Mouse (Mus musculus): ENCODE measurements around the gene Cldn24.
A peak's percentile ranks its signal among the peaks of the same experiment; 100 is the strongest.
"Not testable (repeated sequence)": the region's sequence is repeated elsewhere in the genome, so short reads cannot be mapped to it uniquely, and the experiment has no call there.

Gene Cldn24

DNA sequence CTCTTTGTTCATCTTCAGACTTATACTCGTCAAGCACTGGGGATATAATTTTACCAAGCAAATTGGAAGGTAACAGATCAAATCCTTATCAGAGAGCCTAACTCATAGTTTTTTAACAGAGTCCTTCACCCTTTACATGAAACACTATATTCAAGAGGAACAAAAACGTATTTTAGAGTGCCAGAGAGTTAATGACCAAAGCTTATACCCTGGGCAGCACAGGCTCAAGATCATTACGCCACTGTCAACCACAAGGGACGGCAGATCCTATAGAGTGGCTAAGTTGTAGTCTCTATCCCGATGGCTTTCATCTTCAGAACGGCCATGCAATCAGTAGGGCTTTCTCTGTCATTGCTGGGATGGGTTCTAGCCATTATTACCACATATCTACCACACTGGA is at the start of gene Cldn24:
Gene Cldn24, plus strand, starts transcription at position 301 of the 400 bp plus-strand sequence.
- DNase-seq (ENCODE audit: low read depth, low spot score) = no peak

DNA sequence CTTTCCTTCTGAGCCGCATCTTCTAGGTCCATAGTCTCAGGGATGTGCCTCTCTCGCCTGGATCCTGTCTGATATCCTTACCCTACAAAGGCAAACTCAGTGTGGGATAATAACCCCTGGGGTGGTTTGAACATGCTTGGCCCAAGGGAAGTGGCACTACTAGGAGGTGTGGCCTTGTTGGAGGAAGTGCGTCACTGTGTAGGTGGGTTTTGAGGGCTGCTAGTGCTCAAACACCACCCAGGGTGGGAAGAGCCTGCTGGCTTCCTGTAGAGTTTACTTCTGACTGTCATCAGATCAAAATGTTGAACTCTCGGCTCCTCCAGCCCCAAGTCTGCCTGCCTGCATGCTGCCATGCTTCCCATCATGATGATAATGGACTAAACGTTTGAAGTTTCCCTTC is 49.0 kb upstream of the Cldn24 start:
- no peak for DNase-seq (ENCODE audit: low read depth, low spot score)

DNA sequence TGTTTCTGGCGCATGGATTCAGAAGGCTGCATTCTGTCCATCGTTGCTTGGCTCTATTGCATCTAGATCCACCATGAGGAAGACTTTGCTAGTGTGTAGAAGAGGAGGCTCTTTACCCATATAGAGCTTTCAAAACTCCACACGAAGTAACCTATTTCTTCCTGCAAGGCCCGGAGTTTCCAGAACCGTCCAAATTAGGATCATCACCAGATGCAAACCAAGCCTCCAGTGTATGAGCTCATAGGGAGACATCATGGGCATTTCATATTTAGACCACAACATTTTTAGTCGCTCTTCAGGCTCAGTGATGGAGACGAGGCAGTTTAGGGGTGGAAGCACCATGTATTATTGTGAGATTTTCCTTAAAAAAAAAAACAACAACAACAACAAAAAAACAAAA is 44.5 kb upstream of the Cldn24 start:
- no peak for DNase-seq (ENCODE audit: low read depth, low spot score)

DNA sequence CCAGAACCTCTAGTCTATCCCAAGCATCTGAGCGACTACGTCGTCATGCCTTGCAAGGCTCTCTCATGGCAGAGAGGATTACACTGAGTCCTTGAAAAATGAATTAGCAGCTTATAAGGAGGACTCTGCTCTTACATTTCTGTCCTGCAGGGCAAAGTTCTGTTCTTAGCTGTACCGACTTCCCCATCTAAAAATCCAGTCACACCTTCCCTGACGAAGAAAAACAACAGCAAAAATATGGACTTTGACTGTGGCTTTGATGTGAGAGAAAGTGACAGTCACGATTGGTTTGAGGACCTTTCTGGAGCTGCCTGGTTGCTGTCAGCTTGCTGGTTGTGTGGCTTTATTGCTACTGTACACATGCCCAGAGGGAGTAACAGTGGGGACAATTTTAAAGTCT is 42.4 kb upstream of the Cldn24 start:
- no peak for DNase-seq (ENCODE audit: low read depth, low spot score)

DNA sequence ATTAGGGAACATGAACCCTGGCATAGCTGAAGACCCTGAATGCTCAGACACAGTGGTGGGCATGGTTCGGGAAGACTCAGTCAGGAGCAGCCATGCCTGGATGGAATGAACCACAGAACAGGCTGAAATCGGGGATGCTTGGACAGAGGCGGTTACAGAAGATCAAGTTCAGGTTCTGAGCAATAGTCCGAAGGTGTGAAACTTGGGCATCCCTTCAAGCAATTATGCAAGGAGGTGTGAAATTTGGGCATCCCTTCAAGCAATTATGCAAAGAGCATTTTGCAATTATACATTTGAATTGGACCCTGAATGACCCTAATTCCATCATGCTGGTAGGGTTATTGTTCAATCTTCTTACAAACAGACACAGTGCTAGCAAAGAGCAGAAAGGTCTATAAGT is 40.1 kb upstream of the Cldn24 start:
- DNase-seq (ENCODE audit: low read depth, low spot score) = no peak

DNA sequence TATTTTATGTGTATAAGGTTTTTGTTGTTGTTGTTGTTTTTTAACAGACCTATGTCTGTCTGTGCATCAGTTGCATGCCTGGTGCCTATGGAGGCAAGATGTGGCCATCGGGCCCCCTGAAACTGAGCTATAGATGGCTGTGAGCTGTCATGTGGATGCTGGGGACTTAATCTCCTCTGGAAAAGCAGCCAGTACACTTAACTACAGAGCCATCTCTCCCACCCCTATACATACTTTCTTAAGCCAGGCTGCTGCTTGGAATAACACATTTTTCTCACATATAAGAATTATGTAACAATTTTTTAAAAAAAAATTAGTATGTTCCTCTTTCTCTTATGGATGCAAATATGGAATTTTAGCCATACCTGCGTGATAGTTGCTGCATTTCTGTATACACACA is 38.4 kb upstream of the Cldn24 start:
- DNase-seq (ENCODE audit: low read depth, low spot score) = no peak

DNA sequence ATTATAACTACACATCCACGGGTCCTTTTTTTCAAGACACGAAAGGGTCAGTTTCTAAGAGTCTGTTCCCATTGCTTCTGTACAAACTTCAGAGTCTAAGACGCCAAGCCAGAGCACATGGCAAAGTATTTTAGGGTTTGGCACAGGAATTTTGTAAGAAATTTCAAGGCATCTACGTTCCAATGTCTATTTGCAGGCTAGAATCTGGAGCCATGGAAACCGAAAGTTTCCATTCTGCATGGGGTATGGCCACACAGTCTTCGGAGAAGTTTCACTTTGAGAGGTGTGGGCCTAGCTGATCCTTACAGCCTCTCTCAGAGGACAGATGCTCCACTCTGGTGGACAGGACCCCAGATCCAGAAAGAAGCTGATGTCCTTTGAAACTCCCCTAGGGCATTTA is 38.0 kb upstream of the Cldn24 start:
- peak; percentile 20 for DNase-seq (ENCODE audit: low read depth, low spot score)

DNA sequence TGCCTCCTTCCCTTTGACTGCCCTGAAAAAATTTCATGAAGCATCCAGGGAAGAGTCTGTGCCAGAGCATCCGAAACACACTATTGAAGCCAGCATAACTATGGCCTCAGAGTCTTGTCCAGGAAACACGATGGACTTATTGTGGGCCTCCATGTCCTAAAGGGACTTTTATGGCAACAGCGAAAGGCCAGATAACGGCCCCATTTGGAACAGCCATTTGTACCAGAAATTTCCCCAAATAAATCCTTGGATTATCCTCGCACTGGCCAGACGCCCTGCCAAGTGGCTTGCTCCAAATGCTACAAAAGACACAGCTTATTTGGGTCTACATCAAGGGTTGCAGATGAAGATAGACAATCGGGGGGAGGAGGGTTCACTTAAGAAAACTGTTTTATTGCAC is 37.5 kb upstream of the Cldn24 start:
- no peak for DNase-seq (ENCODE audit: low read depth, low spot score)

DNA sequence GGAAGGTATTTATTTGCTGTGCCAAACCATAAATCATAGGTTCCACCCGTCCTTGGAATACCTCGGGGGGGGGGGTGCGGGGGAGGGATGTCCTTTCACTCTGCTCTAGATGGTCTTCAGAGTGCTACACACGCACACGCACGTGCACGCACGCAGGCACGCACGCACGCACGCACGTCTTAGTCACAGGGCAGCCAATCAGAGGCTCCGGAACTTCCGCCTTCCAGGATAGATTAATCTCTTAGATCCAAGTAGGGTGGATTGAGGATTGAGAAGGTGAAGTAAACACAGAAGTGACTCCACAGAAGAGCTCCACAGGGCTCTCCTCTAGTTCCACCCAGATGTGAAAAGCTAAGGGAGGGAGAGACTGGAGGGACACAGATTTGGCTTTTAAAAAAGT is 35.6 kb upstream of the Cldn24 start:
- no peak for DNase-seq (ENCODE audit: low read depth, low spot score)

DNA sequence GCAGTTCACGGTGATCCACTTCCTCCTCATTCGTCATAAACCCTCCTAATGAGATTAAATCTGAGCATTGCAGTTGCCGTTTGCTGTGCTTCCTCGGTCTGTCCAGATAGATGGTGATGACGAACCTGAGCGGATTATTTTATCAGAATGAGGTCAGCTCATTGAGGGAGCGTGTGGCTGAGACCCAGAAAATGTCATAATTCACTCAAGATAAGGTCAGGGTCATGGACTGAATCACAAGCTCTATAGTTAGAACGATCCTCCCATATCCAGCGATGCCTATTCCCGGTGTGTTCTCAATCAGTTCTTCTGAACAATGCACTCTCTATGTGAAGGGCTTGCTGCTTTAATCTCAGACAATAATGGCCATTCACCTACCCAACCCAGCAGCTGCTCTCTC is 34.2 kb upstream of the Cldn24 start:
- no peak for DNase-seq (ENCODE audit: low read depth, low spot score)

DNA sequence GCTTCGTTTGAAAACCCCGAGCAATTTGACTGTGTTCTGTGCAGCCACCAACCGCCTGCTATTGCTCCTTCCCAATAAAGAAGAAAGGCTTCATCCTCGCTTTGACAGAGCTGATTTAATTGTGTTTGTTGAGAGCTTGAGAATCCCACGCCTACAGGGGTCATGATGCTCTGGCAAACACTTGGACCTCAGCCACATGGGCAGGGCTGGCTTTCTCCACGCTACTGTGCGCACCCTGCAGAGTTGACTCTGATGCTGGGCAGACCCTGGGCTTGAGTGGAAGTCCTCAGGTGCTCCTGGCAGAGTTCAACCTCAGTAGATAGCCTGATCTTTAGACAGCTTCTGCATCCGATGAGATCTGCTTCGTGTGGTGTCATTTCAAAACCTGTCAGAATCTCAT is 30.0 kb upstream of the Cldn24 start:
- no peak for DNase-seq (ENCODE audit: low read depth, low spot score)

DNA sequence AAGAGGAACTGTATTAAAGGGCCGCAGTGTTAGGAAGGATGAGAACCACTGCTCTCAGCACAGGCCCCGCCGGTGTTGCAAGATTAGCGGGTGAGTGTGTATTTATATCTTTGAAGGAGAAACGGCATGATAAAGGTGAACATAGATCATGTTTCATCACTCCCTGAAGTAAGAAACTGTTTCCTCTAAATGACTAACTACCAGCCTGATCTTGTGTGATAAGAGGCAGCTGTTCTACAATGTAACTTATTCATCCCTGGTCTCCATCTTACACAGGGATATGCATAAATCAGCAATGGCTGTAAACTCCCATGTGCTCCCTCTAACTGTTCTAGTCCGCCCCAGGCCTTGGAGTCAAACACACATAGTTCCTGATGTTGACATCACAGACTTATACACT is 22.5 kb upstream of the Cldn24 start:
- no peak for DNase-seq (ENCODE audit: low read depth, low spot score)

DNA sequence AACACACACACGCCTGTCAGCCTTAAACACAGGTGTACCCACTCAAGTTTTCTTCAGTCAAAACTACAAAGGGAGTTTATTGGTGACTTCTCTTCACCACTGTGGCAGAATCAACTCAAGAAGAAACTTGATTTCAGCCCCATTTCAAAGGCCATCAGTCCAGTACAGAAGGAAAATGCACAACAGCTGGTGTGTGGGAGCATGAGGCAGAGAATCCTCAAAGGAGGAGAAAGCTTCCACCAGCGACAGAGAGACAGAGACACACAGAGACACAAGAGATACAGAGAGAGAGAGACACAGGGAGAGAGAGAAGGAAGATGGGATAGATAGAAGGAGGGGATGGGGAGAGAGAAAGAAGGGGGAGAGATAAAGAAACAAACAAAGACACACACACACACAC is 19.6 kb upstream of the Cldn24 start:
- DNase-seq (ENCODE audit: low read depth, low spot score) = no peak

DNA sequence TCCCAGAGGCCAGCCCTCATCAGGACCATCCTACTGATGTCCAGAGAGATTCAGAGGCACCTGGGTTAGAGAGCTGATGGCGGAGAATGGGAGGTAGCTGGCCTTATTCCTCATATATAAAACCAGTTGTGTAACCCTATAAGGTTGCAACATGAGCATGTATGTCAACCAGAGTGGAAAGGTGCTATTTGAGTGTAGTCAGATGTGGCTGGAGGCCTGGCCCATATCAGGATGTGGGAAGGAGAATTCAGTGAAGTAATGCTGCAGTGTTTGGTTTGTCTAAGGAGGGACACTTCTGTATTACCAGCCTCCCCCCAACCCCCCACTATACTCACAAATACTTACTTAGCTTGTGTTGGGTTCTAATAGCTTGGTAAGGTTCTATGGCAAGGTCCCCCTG is 17.7 kb upstream of the Cldn24 start:
- no peak for DNase-seq (ENCODE audit: low read depth, low spot score)

DNA sequence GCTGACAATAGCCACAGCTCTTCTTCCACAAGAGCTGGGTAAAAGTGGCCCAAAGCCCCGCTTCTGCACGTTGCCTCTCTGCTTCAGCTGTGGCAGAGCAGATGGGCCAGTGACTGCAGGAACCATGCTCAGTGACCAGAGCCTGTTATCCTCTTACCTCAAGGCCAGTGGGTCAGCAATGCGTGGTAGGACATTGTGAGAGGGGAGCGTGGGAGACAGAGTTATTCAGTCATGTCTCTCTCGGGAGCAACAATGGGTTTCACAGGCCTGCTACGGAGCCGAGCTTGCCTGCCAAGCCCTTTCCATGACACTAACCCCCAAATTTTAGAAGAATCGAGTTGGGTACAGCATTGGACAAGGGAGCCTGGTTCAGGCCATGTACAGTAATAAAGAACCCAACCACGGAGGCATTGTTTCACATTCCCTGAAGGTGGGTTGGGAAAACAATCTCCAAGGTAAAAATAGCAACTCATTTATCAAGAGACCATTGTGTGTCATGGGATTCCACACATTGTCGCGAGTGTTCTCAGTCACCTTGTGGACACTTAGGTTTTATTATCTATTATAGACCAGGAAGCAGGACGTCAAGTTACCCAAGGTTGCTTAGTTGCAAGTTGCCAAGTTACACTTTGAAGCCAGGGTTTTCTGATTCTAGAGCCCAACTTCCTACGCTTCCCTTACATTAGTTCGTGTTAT is 11.8 kb upstream of the Cldn24 start:
- no peak for DNase-seq (ENCODE audit: low read depth, low spot score)

DNA sequence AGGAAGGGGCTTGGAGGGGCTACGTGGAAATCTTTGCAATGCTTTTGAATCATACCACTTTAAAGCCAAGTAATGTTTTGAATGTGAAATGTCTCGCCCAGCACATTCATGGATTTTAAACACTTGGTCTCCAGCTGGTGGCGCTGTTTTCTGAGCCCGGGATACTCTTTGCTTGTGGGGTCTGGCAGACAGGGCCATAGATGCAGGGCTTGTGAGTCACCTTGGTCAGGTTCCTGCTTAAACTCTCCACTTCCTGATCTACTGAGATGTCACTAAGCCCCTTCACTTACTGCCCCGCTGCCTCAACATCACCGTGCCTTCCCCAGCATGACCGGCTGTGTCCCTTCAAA is 11.3 kb upstream of the Cldn24 start:
- DNase-seq (ENCODE audit: low read depth, low spot score) = no peak

DNA sequence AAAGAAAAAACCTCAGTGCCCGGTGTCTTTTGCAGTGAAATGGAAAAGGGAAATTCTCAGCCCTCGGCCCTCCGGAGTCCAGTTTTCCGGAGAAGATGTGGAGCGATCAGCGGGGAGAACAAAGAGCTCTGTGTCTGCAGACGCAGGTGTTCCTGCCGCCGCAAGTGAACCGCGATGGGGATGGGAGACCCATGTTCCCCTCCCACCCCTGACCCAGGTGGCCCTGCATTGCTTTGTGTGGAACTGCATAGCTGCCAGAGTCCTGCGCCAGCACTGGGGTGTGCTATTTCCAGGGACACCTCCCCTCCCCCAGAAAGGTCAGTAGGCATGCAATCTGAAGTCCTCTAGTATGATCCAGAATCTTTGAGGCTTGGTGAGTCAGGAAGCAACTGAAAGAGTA is 10.7 kb upstream of the Cldn24 start:
- no peak for DNase-seq (ENCODE audit: low read depth, low spot score)

DNA sequence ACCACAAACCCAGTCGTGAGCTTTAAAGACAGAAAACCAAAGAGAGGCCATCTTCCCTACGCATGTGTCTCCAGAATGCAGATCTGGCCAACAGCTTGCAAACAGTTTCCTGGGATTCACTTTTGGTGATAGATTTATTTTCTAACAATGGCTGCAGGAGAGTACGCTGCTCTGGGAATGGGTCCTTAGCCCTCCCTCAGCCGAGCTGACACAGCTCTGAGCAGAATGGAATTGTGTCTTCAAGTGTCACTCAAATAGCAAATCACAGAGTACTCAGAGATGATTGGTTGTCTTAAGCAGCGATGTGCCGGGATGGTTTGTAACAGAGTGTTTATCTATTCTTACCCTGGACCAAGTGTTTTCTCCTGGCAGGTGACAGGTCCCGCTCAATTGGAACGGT is 2.9 kb upstream of the Cldn24 start:
- DNase-seq (ENCODE audit: low read depth, low spot score) = no peak

DNA sequence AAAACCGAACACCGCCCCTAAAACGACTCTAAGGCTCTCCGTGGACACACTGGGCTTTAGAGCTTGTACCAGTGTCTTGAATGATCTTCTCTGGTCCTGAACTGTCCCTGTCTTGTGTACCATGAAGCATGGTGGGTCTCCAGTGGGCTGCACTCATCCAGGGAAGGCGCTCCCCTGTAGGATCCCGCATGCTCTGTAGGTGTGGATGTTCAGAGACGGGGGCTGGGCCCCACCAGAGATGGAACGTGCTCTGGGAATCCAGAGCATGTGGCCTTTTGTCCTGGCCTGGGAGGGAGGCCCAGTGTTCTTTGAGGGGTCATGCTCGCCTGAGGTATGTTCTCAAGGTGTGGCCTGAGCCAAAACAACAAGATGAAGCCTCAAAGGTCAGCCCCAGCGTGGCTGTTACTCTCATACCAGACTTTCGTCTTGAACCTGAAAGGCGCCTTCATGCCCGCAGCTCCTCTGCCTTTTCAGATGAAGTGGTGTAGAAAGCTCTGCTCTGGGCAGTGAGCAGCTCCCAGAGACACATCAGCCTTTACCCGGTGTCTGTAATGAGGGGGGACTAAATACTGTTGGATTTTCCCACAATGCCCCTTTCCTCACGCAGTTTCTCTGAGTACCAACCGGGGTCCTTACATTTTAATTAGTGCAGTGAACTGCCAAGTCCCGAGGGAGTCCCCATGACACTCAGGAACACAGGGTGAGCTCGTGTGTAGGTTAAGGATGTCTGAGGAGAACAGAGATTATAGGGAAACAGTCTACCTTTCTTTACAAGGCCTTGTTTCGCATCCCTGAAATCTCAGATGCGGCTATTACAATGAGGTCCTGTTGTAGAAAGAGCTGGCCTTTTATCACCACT is 800 bp upstream of the Cldn24 start:
- DNase-seq (ENCODE audit: low read depth, low spot score) = no peak

DNA sequence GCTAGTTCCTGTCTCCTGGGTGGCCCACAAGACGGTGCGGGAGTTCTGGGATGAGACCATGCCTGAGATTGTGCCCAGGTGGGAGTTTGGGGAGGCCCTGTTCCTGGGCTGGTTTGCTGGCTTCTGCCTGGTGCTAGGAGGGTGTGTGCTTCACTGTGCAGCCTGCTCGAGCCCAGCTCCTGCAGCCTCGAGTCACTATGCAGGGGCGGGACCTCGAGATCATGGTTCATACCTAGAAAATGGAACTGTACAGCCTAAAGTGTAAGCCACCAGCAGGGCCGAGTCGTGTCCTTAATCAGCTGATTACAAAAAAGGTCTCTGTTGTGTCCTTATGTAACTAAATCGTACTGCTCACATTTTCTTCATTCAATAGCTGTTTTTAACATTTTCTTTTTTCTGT is 598 bp downstream of the Cldn24 start:
- not testable (repeated sequence) for DNase-seq (ENCODE audit: low read depth, low spot score)

DNA sequence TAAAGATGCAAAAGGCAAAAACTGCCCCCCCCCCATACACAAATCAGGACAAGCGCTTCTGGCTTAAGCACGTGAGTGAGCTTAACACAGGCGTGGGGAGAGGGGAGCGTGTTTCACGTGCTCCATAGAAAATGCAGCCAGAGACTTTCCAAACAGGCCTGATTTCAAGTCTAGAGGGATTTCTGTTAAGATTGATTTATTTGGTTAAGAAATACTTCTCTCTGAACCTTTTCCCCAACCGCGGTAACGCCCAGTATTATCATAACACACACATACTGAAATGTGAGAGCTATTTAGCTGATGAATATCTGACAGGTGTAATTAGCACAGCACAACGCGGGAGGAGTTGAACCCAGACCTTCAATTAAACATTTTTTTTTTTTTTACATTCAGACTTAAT is 1.8 kb downstream of the Cldn24 start:
- no peak for DNase-seq (ENCODE audit: low read depth, low spot score)

DNA sequence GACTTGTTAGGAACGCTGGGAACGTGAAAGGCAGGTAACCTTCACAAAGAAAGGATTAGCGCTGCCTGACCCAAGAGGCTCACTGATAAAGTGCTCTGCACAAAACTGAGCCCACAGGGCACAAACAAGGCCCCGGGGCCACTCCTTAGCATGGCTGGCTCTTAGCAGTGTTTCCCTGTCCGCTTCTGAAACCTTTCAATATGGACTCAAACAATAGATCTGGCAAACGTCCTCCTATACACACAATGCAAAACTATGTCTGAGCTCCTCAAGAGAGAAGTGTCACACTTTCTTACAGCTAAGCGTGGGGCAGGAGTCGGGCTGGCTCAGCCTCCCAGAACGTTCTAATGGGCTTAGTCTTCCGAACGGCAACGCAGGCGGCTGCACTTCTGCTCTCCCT is 2.2 kb downstream of the Cldn24 start, which contains the start of gene Cldn22:
Gene Cldn22, plus strand, starts transcription at position 301 of the 400 bp plus-strand sequence.
- no peak for DNase-seq (ENCODE audit: low read depth, low spot score)

DNA sequence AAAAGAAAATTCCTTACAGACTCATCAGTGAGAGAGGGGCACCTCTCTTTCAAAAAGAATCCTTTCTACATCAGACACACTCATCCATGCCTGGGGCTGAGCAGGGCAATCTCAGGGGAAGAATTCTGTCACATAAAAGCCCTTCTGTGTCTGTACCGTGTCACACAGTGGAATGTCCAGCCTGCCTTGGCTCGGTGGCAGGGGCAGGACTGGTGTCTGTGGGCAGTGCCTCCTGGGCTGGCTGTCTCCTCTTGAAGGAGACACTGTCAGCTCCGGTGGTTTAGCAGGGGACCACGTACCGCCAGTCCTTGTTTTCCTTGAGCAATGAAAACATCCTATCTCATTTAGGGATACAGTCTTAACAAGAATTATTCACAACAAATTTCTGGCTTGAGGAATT is 3.7 kb downstream of the Cldn24 start:
- no peak for DNase-seq (ENCODE audit: low read depth, low spot score)
